ENCODE assay signal across 11 mouse cellular contexts in the genomic region with DNA sequence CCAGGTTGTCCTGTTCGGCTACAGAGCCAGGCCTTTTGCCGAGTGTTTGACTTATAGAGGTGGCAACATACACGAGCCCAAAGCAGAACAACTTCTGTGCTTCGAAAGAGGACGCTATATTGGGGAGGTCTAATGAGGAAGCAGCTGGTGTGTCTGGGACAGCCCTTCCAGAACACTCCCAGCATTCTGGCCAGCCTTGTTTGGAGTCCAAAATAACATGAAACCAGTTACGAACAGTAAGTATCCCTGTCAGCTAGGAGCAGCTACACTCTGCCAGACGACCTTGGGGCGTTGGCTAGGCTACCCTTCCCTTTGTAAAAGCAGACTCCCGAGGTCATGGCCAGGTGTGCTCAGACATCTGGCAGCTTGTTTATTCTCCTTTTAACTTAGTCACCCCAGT. TPM values are rescaled to one million over a fixed set of nuclear protein-coding genes. Genes with fewer than 3 reads are reported as not detected.
A peak's percentile ranks its signal among the peaks of the same experiment; 100 is the strongest.
DNase-seq lines count a peak whose midpoint lies in the region; ATAC-seq and TF ChIP-seq lines count a peak whose summit lies in the region.
"Had no signal": no experiment of that assay in that cellular context is flagged by ENCODE, and none has a peak within 500 bp of the region (broad histone marks: within the 10 kb centered on the region; RNA-seq: fewer than 3 reads in every experiment).

No protein-coding gene starts in this region.

- intact Hi-C loops in gastrocnemius, postnatal 14 days (cut with DNase I; ENCODE audit: low total_unique reads), result no loop called here

- no peaks in the 10 kb centered on the region for H3K9me3 ChIP-seq in liver, postnatal 0 days (ENCODE audit: low read length)
- H3K9me3 ChIP-seq in forebrain, embryonic 12.5 days, result no peaks in the 10 kb centered on the region

- peaks cover 40% of the 10 kb centered on the region; the same call in 1 of the 2 replicates for H3K79me2 ChIP-seq in liver, adult 2 months (ENCODE audit: control insufficient read depth, insufficient read depth, low read length)

- H3K27me3 ChIP-seq in liver, adult 2 months (ENCODE audit: control insufficient read depth, insufficient read depth, low read length), result no peaks in the 10 kb centered on the region
- H3K27me3 ChIP-seq in liver, postnatal 0 days (ENCODE audit: insufficient read depth, low read length), result no peaks in the 10 kb centered on the region
- H3K27me3 ChIP-seq in forebrain, embryonic 12.5 days, result no peaks in the 10 kb centered on the region

- H3K36me3 ChIP-seq in liver, adult 2 months (ENCODE audit: control insufficient read depth, insufficient read depth, low read length), result no peaks in the 10 kb centered on the region
- H3K36me3 ChIP-seq in liver, postnatal 0 days (replicated peaks; ENCODE audit: insufficient read depth, low read length), result no peaks in the 10 kb centered on the region
- no peaks in the 10 kb centered on the region for H3K36me3 ChIP-seq in forebrain, embryonic 12.5 days (replicated peaks)

- no peak for TF ChIP-seq CTCF in liver, adult 2 months (IDR thresholded peaks at IDR 0.05; ENCODE audit: low read depth, low read length)
- no peak for TF ChIP-seq CTCF in liver, postnatal 0 days (IDR thresholded peaks at IDR 0.05; ENCODE audit: low read depth)

- WGBS in liver, adult 2 months, result 37% methylated on average over 9 of the region's 9 CpGs
- WGBS in liver, postnatal 0 days (ENCODE audit: insufficient replicate concordance), result 54% methylated on average over 9 of the region's 9 CpGs
- 82% methylated on average over 9 of the region's 9 CpGs for WGBS in forebrain, embryonic 12.5 days

- DNase-seq in liver, adult 2 months (ENCODE audit: extremely low read depth, low read depth, low spot score), result peak; percentile 88
- no peak for DNase-seq in liver, postnatal 0 days
- DNase-seq in adrenal gland, adult 8-10 months, result peak; percentile 70
- DNase-seq in gastrocnemius, postnatal 14 days, result peak; percentile 56
- DNase-seq: right cerebral cortex, postnatal 14 days had no signal

- H3K27ac ChIP-seq in liver, adult 2 months (replicated peaks; ENCODE audit: insufficient read depth, low read depth, low read length), result peak overlapping the region; percentile 26
- H3K27ac ChIP-seq in liver, postnatal 0 days (ENCODE audit: low read depth), result no peak overlapping the region
- H3K27ac ChIP-seq in forebrain, embryonic 12.5 days, result no peak overlapping the region
- H3K27ac ChIP-seq: liver, embryonic 14.5 days had no signal

- peaks cover 22% of the 10 kb centered on the region for H3K4me1 ChIP-seq in liver, adult 2 months (ENCODE audit: control insufficient read depth, insufficient read depth, low read length)
- H3K4me1 ChIP-seq in liver, postnatal 0 days (ENCODE audit: insufficient read depth), result peaks cover 13% of the 10 kb centered on the region
- H3K4me1 ChIP-seq in forebrain, embryonic 12.5 days, result peaks cover 30% of the 10 kb centered on the region

- ATAC-seq in liver, postnatal 0 days, result no peak
- ATAC-seq in monocyte, adult 5-6 weeks (replicated peaks; ENCODE audit: insufficient number of reproducible peaks, low FRiP score, low TSS enrichment, poor library complexity, severe bottlenecking), result 0 out of 2 replicates have a peak, but pooled peaks have one; percentile 37
- no peak for ATAC-seq in forebrain, embryonic 12.5 days (ENCODE audit: low FRiP score)
- no peak for ATAC-seq in megakaryocyte, adult 5-6 weeks (ENCODE audit: poor library complexity, severe bottlenecking)

- no peak overlapping the region for H3K4me3 ChIP-seq in liver, adult 2 months (ENCODE audit: insufficient read depth, low read depth, low read length)
- H3K4me3 ChIP-seq in liver, postnatal 0 days (ENCODE audit: low read depth, low read length), result no peak overlapping the region
- no peak overlapping the region for H3K4me3 ChIP-seq in forebrain, embryonic 12.5 days (replicated peaks)
- H3K4me3 ChIP-seq: myocyte had no signal

- no peak for TF ChIP-seq POLR2A in liver, adult 2 months (IDR thresholded peaks at IDR 0.05; ENCODE audit: extremely low read depth, insufficient read depth, low read length)

- peak overlapping the region; percentile 16 for H3K9ac ChIP-seq in liver, adult 2 months (ENCODE audit: low read depth, low read length)
- H3K9ac ChIP-seq in liver, postnatal 0 days (replicated peaks), result no peak overlapping the region
- H3K9ac ChIP-seq in forebrain, embryonic 12.5 days, result no peak overlapping the region
- H3K9ac ChIP-seq: liver, embryonic 14.5 days had no signal

- TF ChIP-seq EP300 in liver, postnatal 0 days (IDR thresholded peaks at IDR 0.05; ENCODE audit: low read depth), result no peak

- no peak overlapping the region for H3K4me2 ChIP-seq in liver, postnatal 0 days (ENCODE audit: low read depth, low read length)
- H3K4me2 ChIP-seq in forebrain, embryonic 12.5 days, result no peak overlapping the region

RNA-seq across cellular contexts. Expression of gene Rusc2, which starts 20.4 kb away (rescaled TPM):
- 14.2 and 15.9 TPM in 2 replicates for total RNA-seq in liver, adult 2 months (2014; rRNA removed)
- 17.2 and 17.5 TPM in 2 replicates for polyA plus RNA-seq in liver, adult 2 months (2012; rRNA removed)
- polyA plus RNA-seq in liver, postnatal 0 days (2015; fragmentation: Nextera tagmentation; extraction: Ambion mirVana), result 1.9 and 2.1 TPM in 2 replicates
- total RNA-seq in adrenal gland, adult 8-10 months (2022), result 10 to 100 TPM; 38.8 to 46.9 (median 43.2) TPM
- 10 to 100 TPM; 19.6 to 20.6 TPM for total RNA-seq in gastrocnemius, postnatal 14 days (2021)
- 0.43 to 7.6 TPM in 2 of 3 replicates, not detected in the other for total RNA-seq in monocyte, adult 5-6 weeks (2017)
- 37.6 and 44.9 TPM in 2 replicates for polyA plus RNA-seq in forebrain, embryonic 12.5 days (2016; fragmentation: Nextera tagmentation; extraction: Ambion mirVana)
- 2.1 and 3.0 TPM in 2 replicates for total RNA-seq in megakaryocyte, adult 5-6 weeks (2015)
- 0.77 and 2.3 TPM in 2 replicates for total RNA-seq in megakaryocyte, adult 5-6 weeks (2017)

RNA-seq across cellular contexts. Expression of gene Fam166b, which starts 26.7 kb away (rescaled TPM):
- total RNA-seq in liver, adult 2 months (2014; rRNA removed), result not detected in 2 replicates
- polyA plus RNA-seq in liver, adult 2 months (2012; rRNA removed), result not detected in 2 replicates
- polyA plus RNA-seq in liver, postnatal 0 days (2015; fragmentation: Nextera tagmentation; extraction: Ambion mirVana), result 0.14 TPM in 1 of 2 replicates, not detected in the other
- not detected for total RNA-seq in adrenal gland, adult 8-10 months (2022)
- not detected for total RNA-seq in gastrocnemius, postnatal 14 days (2021)
- 1.1 to 2.8 TPM in 2 of 3 replicates, not detected in the other for total RNA-seq in monocyte, adult 5-6 weeks (2017)
- 0.23 TPM in 1 of 2 replicates, not detected in the other for polyA plus RNA-seq in forebrain, embryonic 12.5 days (2016; fragmentation: Nextera tagmentation; extraction: Ambion mirVana)
- not detected in 2 replicates for total RNA-seq in megakaryocyte, adult 5-6 weeks (2015)
- not detected in 2 replicates for total RNA-seq in megakaryocyte, adult 5-6 weeks (2017)
- polyA plus RNA-seq: liver, embryonic 14.5 days had no signal

RNA-seq across cellular contexts. Expression of gene Tesk1, which starts 39.5 kb away (rescaled TPM):
- 3.0 and 3.2 TPM in 2 replicates for total RNA-seq in liver, adult 2 months (2014; rRNA removed)
- polyA plus RNA-seq in liver, adult 2 months (2012; rRNA removed), result 25.0 and 28.3 TPM in 2 replicates
- polyA plus RNA-seq in liver, postnatal 0 days (2015; fragmentation: Nextera tagmentation; extraction: Ambion mirVana), result 1.2 TPM in 2 replicates
- total RNA-seq in adrenal gland, adult 8-10 months (2022), result 10 to 100 TPM; 55.1 to 64.9 (median 59.3) TPM
- total RNA-seq in gastrocnemius, postnatal 14 days (2021), result 10 to 100 TPM; 25.2 to 28.0 TPM
- 12.8 to 21.7 TPM (median 12.9 TPM) in 3 replicates for total RNA-seq in monocyte, adult 5-6 weeks (2017)
- 10.5 and 12.6 TPM in 2 replicates for polyA plus RNA-seq in forebrain, embryonic 12.5 days (2016; fragmentation: Nextera tagmentation; extraction: Ambion mirVana)
- 5.7 and 6.3 TPM in 2 replicates for total RNA-seq in megakaryocyte, adult 5-6 weeks (2015)
- total RNA-seq in megakaryocyte, adult 5-6 weeks (2017), result 7.6 and 9.3 TPM in 2 replicates

RNA-seq across cellular contexts. Expression of gene Cd72, which starts 52.2 kb away (rescaled TPM):
- total RNA-seq in liver, adult 2 months (2014; rRNA removed), result 2.8 and 3.6 TPM in 2 replicates
- 1.3 and 4.9 TPM in 2 replicates for polyA plus RNA-seq in liver, adult 2 months (2012; rRNA removed)
- polyA plus RNA-seq in liver, postnatal 0 days (2015; fragmentation: Nextera tagmentation; extraction: Ambion mirVana), result 9.9 and 10.4 TPM in 2 replicates
- total RNA-seq in adrenal gland, adult 8-10 months (2022), result 1 to 10 TPM; 1.6 to 5.6 (median 4.9) TPM
- not detected for total RNA-seq in gastrocnemius, postnatal 14 days (2021)
- total RNA-seq in monocyte, adult 5-6 weeks (2017), result 76.6 to 146 TPM (median 108 TPM) in 3 replicates
- 2.9 and 3.8 TPM in 2 replicates for polyA plus RNA-seq in forebrain, embryonic 12.5 days (2016; fragmentation: Nextera tagmentation; extraction: Ambion mirVana)
- 0.57 and 2.5 TPM in 2 replicates for total RNA-seq in megakaryocyte, adult 5-6 weeks (2015)
- 3.0 and 3.5 TPM in 2 replicates for total RNA-seq in megakaryocyte, adult 5-6 weeks (2017)
- total RNA-seq: layer of hippocampus, adult 18-20 months had no signal
